Mouse (Mus musculus) hindbrain, embryonic 15.5 days (tissue): ENCODE results near the gene Map3k5. TPM values are rescaled to one million over a fixed set of nuclear protein-coding genes. Genes with fewer than 3 reads are reported as not detected.
A peak's percentile ranks its signal among the peaks of the same experiment; 100 is the strongest.

Experiments
- ATAC-seq: fragments of 200-750 bp; cut with Nextera tagmentation; 2 replicates; pipeline ENCODE4 v1.8.0; 2017; ENCODE audit warnings: low read depth, moderate number of reproducible peaks, moderate TSS enrichment; ENCODE audit not compliant: low FRiP score
- H3K27ac ChIP-seq: fragments of 300-500 bp; sonication (generic); replicated peaks from 2 replicates; pipeline ENCODE4 v1.5.1; 2015; ENCODE audit warnings: mild to moderate bottlenecking, inconsistent platforms
- H3K27me3 ChIP-seq: fragments of 300-500 bp; sonication (generic); 2 replicates; pipeline ENCODE4 v1.6.1; 2015; ENCODE audit warnings: control low read depth, inconsistent platforms
- H3K36me3 ChIP-seq: fragments of 300-500 bp; sonication (generic); 2 replicates; pipeline ENCODE4 v1.6.1; 2015; ENCODE audit warnings: control low read depth, inconsistent platforms
- H3K4me1 ChIP-seq: fragments of 300-500 bp; sonication (generic); replicated peaks from 2 replicates; pipeline ENCODE4 v1.6.1; 2015; ENCODE audit warnings: control low read depth, inconsistent platforms
- H3K4me2 ChIP-seq: fragments of 300-500 bp; sonication (generic); 2 replicates; pipeline ENCODE4 v1.6.1; 2015; ENCODE audit warnings: moderate library complexity, mild to moderate bottlenecking, inconsistent platforms
- H3K4me3 ChIP-seq: fragments of 300-500 bp; sonication (generic); 2 replicates; pipeline ENCODE4 v1.5.1; 2015; ENCODE audit warnings: mild to moderate bottlenecking, inconsistent platforms
- H3K9ac ChIP-seq: fragments of 300-500 bp; sonication (generic); 2 replicates; pipeline ENCODE4 v1.6.1; 2015; ENCODE audit warnings: inconsistent platforms
- H3K9me3 ChIP-seq: fragments of 300-500 bp; sonication (generic); 2 replicates; pipeline ENCODE4 v1.6.1; 2016; ENCODE audit warnings: control low read depth, inconsistent platforms
- WGBS: fragments of 180-500 bp; shearing (Covaris S2); methylation state at CpG from one replicate; pipeline ENCODE4 v1.1.7; 2015; 5-methylcytosine and 5-hydroxymethylcytosine counted together
- polyA plus RNA-seq: library from polyadenylated mRNA; unstranded; fragments of >200 nt; fragmentation: Nextera tagmentation; extraction: Ambion mirVana; gene quantifications from 2 replicates; pipeline ENCODE4 v1.2.1, GENCODE M21; 2015

Map3k5 gene
- polyA plus RNA-seq, 1 experiment from 2014 or later, result 1.2 TPM

DNA sequence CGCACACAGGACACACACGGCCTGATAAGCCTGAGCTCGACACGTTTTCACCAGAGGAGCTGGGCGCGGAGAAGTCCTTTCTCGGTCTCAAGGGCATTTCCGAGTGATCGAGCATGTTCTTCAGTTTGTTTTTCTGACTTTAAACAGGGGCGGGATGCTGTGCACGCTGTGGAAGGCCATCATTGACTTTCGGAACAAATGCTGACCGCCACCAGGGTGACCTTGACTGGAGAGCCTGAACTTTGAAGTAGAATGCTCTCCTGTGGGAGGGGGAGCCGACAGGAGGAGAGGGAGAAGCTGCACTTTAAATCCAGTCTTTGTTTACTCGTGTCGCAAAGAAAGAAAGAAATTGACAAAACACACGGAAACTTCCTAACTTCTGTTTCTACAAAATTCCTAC is 207.1 kb downstream of the Map3k5 start:
- no peaks in the 10 kb centered on the region for H3K36me3 ChIP-seq
- H3K4me2 ChIP-seq, result peak overlapping the region; percentile 19
- no peak overlapping the region for H3K9ac ChIP-seq
- H3K4me1 ChIP-seq, result no peaks in the 10 kb centered on the region
- H3K9me3 ChIP-seq, result no peaks in the 10 kb centered on the region
- H3K27me3 ChIP-seq, result peaks cover under 1% of the 10 kb centered on the region; the same call in 1 of the 2 replicates
- WGBS, result 36% methylated on average over 17 of the region's 17 CpGs
- no peak for ATAC-seq
- H3K27ac ChIP-seq, result no peak overlapping the region
- H3K4me3 ChIP-seq, result no peak overlapping the region

DNA sequence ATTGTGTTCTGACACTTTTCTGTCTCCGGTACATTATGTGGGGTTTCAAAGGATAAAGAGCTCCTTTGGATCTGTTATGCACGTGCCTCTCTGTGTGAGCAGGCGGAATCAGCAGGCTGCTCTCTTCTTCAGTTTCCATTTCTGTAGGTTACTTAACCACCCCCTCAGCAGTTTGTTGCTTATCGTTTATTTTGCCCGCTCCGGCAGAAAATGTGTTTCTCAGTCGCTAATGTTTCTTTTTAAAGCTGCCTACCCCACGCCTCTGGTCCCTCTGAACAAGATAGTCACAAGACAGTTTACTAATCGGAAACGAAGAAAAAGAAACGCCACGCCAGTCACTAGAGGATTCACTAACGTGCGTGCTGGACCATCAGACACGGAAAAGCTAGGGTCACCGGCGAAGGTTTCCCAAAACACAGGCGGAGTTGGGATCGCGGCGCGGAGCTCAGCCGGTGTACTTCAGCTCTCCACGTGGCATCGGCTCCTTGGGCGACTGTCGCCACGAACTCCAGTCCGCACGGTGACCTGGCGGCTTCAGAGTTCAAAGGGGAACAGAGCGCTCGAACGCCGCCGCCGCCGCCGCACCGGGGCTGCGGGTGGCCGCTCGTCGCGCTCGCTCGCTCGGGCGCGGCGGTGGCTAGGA is 214.0 kb downstream of the Map3k5 start, which contains the start of gene Map7:
TSS of gene Map7 (plus strand) at position 342 of the 643 bp plus-strand sequence.
- peaks cover 31% of the 10 kb centered on the region for H3K27me3 ChIP-seq
- H3K27ac ChIP-seq, result peak within 1 kb of the TSS; percentile 27; the same call in 1 of the 2 replicates
- WGBS, result 4% methylated on average over 50 of the region's 51 CpGs
- peak; percentile 16; the same call in 1 of the 2 replicates for ATAC-seq
- no peaks in the 10 kb centered on the region for H3K36me3 ChIP-seq
- H3K4me2 ChIP-seq, result peak within 1 kb of the TSS; percentile 97
- H3K9me3 ChIP-seq, result no peaks in the 10 kb centered on the region
- H3K4me3 ChIP-seq, result peak within 1 kb of the TSS; percentile 74
- peaks cover 22% of the 10 kb centered on the region for H3K4me1 ChIP-seq
- peak within 1 kb of the TSS; percentile 52 for H3K9ac ChIP-seq

DNA sequence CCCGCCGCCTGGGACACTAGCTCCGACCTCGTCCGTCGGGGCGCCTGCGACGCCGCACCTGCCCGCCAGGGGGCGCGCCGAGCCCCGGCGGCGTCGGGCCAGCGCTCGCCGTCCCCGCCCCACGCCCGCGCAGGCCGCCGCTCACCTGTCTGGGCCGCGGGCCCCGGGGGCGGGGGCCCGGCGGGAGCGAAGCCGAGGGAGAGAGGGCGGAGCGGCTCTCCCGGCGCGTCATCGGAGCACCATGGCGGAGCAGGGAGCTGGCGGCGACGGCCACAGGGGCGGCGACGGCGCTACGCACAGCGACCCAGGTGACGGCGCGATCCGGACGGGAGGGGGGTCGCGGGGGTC is 214.5 kb downstream of the Map3k5 start:
- Histone ChIP-seq H3K27me3 (peaks cover 31% of the 10 kb centered on the region), H3K27ac (no peak overlapping the region), H3K9ac (peak overlapping the region; percentile 52), H3K4me3 (peak overlapping the region; percentile 74), H3K4me1 (peaks cover 22% of the 10 kb centered on the region), H3K4me2 (peak overlapping the region; percentile 97), H3K36me3 (no peaks in the 10 kb centered on the region), H3K9me3 (no peaks in the 10 kb centered on the region)
- WGBS, result 2% methylated on average over 38 of the region's 58 CpGs
- peak; percentile 63 for ATAC-seq

DNA sequence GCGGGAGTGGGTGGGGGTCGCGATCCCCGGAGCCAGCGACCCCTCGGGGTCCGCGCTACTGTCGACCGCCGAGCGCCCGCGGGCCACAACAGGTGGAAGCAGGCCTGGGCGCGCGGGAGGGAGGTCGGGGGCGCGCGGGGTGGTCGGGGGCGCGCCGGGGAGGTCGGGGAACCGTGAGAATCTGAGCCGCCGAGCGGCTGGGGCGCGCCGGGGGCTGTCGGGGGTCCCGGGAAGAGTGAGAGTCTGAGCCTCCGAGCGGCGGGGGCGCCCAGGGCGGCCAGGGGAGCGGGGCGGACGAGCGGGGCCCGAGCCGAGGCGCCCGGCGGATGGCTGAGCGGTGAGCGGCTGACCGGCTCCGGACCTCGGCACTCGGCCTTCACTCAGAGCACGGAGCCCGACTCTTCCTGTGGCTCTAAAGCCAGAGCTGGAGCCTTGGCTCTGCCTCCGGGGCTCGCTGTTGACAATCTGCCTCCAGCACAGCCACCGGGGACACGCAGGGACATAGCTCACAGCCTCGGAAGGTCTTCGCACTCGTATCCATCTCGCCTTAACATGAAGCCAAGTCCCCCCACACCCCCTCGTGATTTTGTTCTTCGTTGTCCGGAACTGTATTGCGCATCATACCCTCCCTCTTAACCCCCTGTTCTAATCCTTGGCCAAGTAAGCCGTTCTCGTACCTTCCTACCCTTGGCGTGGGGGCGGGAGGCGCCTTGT is 215.0 kb downstream of the Map3k5 start:
- peak overlapping the region; percentile 74 for H3K4me3 ChIP-seq
- H3K27ac ChIP-seq, result peak overlapping the region; percentile 27; the same call in 1 of the 2 replicates
- peaks cover 31% of the 10 kb centered on the region for H3K27me3 ChIP-seq
- peak overlapping the region; percentile 97 for H3K4me2 ChIP-seq
- ATAC-seq, result peak; percentile 79
- H3K4me1 ChIP-seq, result peaks cover 22% of the 10 kb centered on the region
- no peaks in the 10 kb centered on the region for H3K36me3 ChIP-seq
- no peaks in the 10 kb centered on the region for H3K9me3 ChIP-seq
- H3K9ac ChIP-seq, result peak overlapping the region; percentile 52
- WGBS, result 2% methylated on average over 51 of the region's 74 CpGs

DNA sequence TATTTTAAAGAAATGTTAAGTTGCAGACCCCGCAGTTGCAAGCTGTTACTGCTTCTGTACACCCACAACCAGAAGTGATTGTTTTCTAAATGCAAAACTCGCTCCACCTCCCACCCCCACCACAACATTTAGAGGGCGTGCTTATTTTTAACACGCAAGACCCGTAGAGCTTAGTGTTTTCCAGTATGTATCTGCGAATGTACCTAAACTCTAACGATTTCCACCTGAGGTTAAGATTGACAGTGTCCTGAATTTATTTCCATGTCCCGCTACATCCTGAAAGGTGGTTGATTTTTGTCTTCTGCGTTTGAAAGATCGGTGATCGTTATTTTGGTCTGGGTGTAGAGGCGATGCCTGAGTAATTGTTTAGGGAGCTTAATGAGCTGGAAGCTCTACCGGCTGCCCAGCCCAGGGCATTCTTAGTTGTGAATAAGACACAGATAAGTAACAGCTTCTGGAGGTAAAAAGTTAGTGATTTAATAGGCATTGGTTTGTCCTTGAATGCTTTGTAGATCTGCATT is 215.6 kb downstream of the Map3k5 start:
- H3K9ac ChIP-seq, result peak overlapping the region; percentile 52
- no peaks in the 10 kb centered on the region for H3K36me3 ChIP-seq
- peaks cover 31% of the 10 kb centered on the region for H3K27me3 ChIP-seq
- H3K4me3 ChIP-seq, result peak overlapping the region; percentile 74
- 3% methylated on average over 13 of the region's 13 CpGs for WGBS
- ATAC-seq, result 0 out of 2 replicates have a peak, but pooled peaks have one; percentile 5
- H3K4me2 ChIP-seq, result peak overlapping the region; percentile 97
- no peaks in the 10 kb centered on the region for H3K9me3 ChIP-seq
- peaks cover 22% of the 10 kb centered on the region for H3K4me1 ChIP-seq
- no peak overlapping the region for H3K27ac ChIP-seq

DNA sequence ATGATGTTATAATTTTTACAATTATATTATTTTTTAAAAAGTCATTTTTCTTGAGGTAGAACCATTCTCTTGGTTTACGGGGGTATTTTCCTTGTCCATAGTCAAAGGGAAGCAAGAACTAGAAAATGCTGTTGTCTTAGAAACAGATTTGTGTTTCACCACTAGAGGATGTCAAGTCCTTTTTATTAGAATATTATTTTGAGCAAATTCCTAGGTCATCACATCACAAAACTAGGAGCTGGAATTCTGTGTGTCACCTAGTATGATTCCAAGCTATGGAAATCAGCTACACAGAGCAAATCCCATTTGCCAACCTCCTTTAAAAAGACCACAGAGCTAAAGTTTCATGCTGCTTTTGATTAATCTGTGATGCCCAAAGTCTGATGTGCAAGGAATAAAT is 217.9 kb downstream of the Map3k5 start:
- no peaks in the 10 kb centered on the region for H3K9me3 ChIP-seq
- no peak overlapping the region for H3K4me3 ChIP-seq
- H3K4me1 ChIP-seq, result peaks cover 22% of the 10 kb centered on the region
- 88% methylated on average over 1 of the region's 1 CpGs for WGBS
- H3K36me3 ChIP-seq, result no peaks in the 10 kb centered on the region
- H3K27me3 ChIP-seq, result peaks cover 23% of the 10 kb centered on the region
- no peak overlapping the region for H3K27ac ChIP-seq
- H3K9ac ChIP-seq, result no peak overlapping the region
- no peak overlapping the region for H3K4me2 ChIP-seq
- no peak for ATAC-seq

DNA sequence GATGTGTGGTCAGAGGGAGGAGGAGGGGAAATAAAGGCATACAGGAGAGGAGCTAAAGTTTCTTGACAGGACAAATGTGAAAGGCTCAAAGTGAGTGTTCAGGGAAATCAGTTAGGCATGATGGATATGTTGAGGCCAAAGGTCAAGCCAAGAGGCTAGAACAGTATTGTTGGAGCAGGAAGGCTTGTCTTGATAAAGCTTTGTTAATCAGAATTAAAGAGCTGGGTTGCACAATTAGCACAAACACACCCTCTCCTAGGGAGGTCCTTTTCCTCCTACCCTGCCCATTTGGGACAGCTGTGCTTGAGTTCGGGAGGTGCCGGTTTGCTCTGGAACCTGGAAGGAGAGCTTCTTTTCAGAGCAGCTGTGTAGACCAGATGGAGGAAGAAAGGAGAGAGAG is 219.2 kb downstream of the Map3k5 start:
- H3K4me3 ChIP-seq, result no peak overlapping the region
- H3K36me3 ChIP-seq, result no peaks in the 10 kb centered on the region
- H3K9ac ChIP-seq, result no peak overlapping the region
- no peaks in the 10 kb centered on the region for H3K9me3 ChIP-seq
- no peak for ATAC-seq
- WGBS, result 15% methylated on average over 2 of the region's 2 CpGs
- peaks cover 17% of the 10 kb centered on the region for H3K4me1 ChIP-seq
- H3K27ac ChIP-seq, result no peak overlapping the region
- no peak overlapping the region for H3K4me2 ChIP-seq
- H3K27me3 ChIP-seq, result peaks cover 10% of the 10 kb centered on the region

DNA sequence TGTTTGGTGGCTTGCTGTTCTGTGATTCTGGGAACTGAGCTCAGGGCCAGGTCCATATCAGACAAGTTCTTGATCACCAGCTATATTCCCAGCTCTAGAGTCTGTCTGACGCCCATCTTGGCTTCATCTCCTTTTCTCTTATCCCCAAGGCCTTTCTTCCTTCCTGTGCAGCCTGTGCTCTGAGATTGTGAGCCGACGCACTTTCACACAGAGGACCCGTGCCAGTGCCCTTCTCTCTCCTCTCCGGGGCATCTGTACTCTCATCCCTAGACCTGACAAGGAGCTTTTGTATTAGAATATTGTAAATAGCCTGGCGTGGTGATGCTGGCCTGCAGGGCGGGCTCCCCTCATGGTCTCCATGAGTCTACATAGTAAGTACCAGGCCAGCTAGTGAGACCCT is 221.1 kb downstream of the Map3k5 start:
- Histone ChIP-seq H3K27ac (no peak overlapping the region), H3K9me3 (no peaks in the 10 kb centered on the region), H3K4me3 (no peak overlapping the region), H3K9ac (no peak overlapping the region), H3K36me3 (no peaks in the 10 kb centered on the region), H3K4me2 (no peak overlapping the region), H3K4me1 (no peaks in the 10 kb centered on the region), H3K27me3 (peaks cover 3% of the 10 kb centered on the region; the same call in 1 of the 2 replicates)
- ATAC-seq, result no peak
- 76% methylated on average over 7 of the region's 7 CpGs for WGBS

DNA sequence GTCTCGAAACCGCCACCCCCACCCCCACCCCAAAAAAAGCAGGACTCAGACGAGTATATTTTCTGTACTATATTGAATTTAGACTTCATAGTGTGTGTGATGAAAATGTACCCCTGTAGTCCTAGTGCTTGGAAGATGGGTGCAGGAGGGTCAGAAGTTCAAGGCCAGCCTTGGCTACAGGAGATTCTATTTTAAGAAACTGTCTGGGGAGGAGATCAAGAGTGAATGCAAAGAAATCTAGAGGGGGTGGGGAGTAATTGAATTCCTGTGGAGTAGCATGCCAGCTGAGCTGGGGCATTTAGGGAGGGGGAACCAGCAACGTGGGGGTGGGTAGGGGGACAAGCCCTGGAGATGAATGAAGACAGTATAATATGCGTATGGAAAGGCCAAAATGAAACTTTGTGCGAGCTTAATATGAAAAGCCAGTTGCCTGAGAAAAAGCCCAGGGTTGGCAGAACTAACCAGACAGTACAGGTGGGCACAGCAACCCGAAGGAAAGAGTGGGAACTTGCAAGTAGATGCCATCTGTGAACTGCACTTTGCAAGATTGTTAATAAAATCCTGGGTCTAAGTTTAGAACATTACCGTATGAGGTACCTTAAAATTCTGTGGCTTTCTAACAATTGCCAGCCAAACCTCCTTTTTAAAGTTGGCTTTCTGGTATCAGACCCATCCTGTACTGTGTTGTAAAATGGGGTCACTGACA is 222.9 kb downstream of the Map3k5 start:
- no peak overlapping the region for H3K27ac ChIP-seq
- no peaks in the 10 kb centered on the region for H3K27me3 ChIP-seq
- H3K4me3 ChIP-seq, result no peak overlapping the region
- no peak for ATAC-seq
- no peaks in the 10 kb centered on the region for H3K9me3 ChIP-seq
- 84% methylated on average over 8 of the region's 8 CpGs for WGBS
- no peak overlapping the region for H3K4me2 ChIP-seq
- no peaks in the 10 kb centered on the region for H3K4me1 ChIP-seq
- H3K9ac ChIP-seq, result no peak overlapping the region
- H3K36me3 ChIP-seq, result no peaks in the 10 kb centered on the region

DNA sequence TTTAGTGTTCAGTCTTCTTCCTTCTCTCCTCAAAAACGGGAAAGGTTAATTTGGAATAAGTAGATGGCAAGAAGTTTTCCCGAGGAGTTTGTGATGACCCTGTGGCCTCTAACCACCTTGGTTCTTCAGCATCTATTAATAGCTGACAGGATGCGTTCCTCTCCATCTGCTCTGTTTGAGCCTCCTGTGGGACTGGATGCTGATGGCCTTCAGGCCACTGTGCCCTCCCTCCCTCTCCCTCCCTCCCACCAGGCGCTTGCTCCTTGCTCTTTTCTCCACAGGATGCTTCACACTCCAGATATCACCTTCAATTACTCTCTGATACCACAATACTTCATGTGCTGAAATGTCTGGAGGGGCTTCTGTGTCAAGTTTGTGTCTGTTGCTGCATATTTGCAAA is 224.5 kb downstream of the Map3k5 start:
- WGBS, result 64% methylated on average over 4 of the region's 4 CpGs

DNA sequence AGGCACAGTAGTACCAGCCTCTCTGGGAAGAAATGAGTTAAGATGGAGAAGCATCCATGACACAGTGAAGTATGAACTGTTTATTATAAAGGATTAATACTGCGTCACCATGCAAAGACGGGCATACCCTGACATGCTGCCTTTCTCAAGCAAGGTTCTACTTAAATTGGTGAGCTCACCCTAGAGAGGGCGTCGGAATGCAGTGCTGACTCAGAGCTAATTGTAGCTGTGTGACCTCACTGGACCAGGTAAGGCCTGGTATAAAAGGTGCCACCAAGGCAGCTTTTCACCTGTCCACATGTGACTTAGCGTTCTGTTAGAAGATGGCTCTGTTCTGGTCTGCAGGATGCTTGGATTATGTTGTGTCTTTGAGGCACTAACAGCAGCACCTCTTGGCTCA is 225.0 kb downstream of the Map3k5 start:
- H3K36me3 ChIP-seq, result no peaks in the 10 kb centered on the region
- no peaks in the 10 kb centered on the region for H3K9me3 ChIP-seq
- ATAC-seq, result no peak
- WGBS, result 91% methylated on average over 5 of the region's 5 CpGs
- no peak overlapping the region for H3K9ac ChIP-seq
- H3K4me3 ChIP-seq, result no peak overlapping the region
- no peak overlapping the region for H3K27ac ChIP-seq
- H3K4me2 ChIP-seq, result no peak overlapping the region
- no peaks in the 10 kb centered on the region for H3K4me1 ChIP-seq
- no peaks in the 10 kb centered on the region for H3K27me3 ChIP-seq

More for the DNA sequence above, 224.5 kb downstream of the Map3k5 start:
- Histone ChIP-seq H3K4me3 (no peak overlapping the region), H3K4me2 (no peak overlapping the region), H3K36me3 (no peaks in the 10 kb centered on the region), H3K27ac (no peak overlapping the region), H3K4me1 (no peaks in the 10 kb centered on the region), H3K27me3 (no peaks in the 10 kb centered on the region), H3K9ac (no peak overlapping the region), H3K9me3 (no peaks in the 10 kb centered on the region)
- ATAC-seq, result no peak

DNA sequence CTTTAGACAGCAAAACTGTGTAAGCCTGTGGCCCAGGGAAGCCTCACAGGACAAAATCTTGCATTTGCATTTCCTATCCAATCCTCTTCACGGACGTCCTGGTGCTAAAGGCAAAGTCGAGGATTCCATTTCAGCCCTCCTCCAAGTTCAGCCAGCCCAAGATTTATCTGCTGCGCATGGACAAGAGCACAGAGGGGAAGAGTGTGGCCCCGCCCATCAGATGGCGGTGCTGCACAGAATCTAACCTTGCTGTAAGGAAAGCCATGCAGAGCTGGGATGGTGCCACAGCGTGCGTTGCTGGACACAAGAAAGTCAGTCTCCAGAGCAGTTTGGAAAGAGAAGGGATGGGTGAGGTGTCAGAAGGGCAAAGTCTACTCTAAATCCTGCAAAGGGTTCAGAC is 226.6 kb downstream of the Map3k5 start:
- 67% methylated on average over 8 of the region's 8 CpGs for WGBS
- no peak overlapping the region for H3K4me3 ChIP-seq
- ATAC-seq, result no peak

More for the DNA sequence above, 226.6 kb downstream of the Map3k5 start:
- H3K9me3 ChIP-seq, result no peaks in the 10 kb centered on the region
- no peak overlapping the region for H3K4me2 ChIP-seq
- H3K27me3 ChIP-seq, result no peaks in the 10 kb centered on the region
- no peak overlapping the region for H3K9ac ChIP-seq
- no peaks in the 10 kb centered on the region for H3K4me1 ChIP-seq
- no peak overlapping the region for H3K27ac ChIP-seq
- no peaks in the 10 kb centered on the region for H3K36me3 ChIP-seq
